Mouse (Mus musculus) lung, embryonic 15.5 days (tissue): ENCODE data around the gene Gm13889. TPM values are rescaled to one million over a fixed set of nuclear protein-coding genes. Genes with fewer than 3 reads are reported as not detected.

Source experiments
- ATAC-seq: fragments of 200-750 bp; cut with Nextera tagmentation; 2 replicates; pipeline ENCODE4 v1.8.0; 2017; ENCODE audit warnings: moderate number of reproducible peaks, borderline replicate concordance; ENCODE audit not compliant: low FRiP score, low TSS enrichment; ENCODE audit errors: extremely low read depth
- H3K27ac ChIP-seq: fragments of 300-500 bp; sonication (generic); 2 replicates; pipeline ENCODE4 v1.5.1; 2015; ENCODE audit warnings: moderate library complexity, mild to moderate bottlenecking, inconsistent platforms
- H3K27me3 ChIP-seq: fragments of 300-500 bp; sonication (generic); 2 replicates; pipeline ENCODE4 v1.6.1; 2015; ENCODE audit warnings: inconsistent platforms
- H3K36me3 ChIP-seq: fragments of 300-500 bp; sonication (generic); 2 replicates; pipeline ENCODE4 v1.6.1; 2015; ENCODE audit warnings: inconsistent platforms
- H3K4me1 ChIP-seq: fragments of 300-500 bp; sonication (generic); 2 replicates; pipeline ENCODE4 v1.6.1; 2015; ENCODE audit warnings: inconsistent platforms
- H3K4me2 ChIP-seq: fragments of 300-500 bp; sonication (generic); 2 replicates; pipeline ENCODE4 v1.6.1; 2015; ENCODE audit warnings: inconsistent platforms, mild to moderate bottlenecking, moderate library complexity
- H3K4me3 ChIP-seq: fragments of 300-500 bp; sonication (generic); 2 replicates; pipeline ENCODE4 v1.5.1; 2015; ENCODE audit warnings: mild to moderate bottlenecking, inconsistent platforms
- H3K9ac ChIP-seq: fragments of 300-500 bp; sonication (generic); 2 replicates; pipeline ENCODE4 v1.6.1; 2015; ENCODE audit warnings: inconsistent platforms
- H3K9me3 ChIP-seq: fragments of 300-500 bp; sonication (generic); 2 replicates; pipeline ENCODE4 v1.6.1; 2016; ENCODE audit warnings: inconsistent platforms
- WGBS: fragments of 180-500 bp; shearing (Covaris S2); methylation state at CpG from one replicate; pipeline ENCODE4 v1.1.7; 2015; 5-methylcytosine and 5-hydroxymethylcytosine counted together
- polyA plus RNA-seq: library from polyadenylated mRNA; unstranded; fragments of >200 nt; fragmentation: Nextera tagmentation; extraction: Ambion mirVana; gene quantifications from 2 replicates; pipeline ENCODE4 v1.2.1, GENCODE M21; 2015

Gm13889 gene
- polyA plus RNA-seq, 1 experiment from 2014 or later = 32.4 TPM

- Histone ChIP-seq H3K9ac (no peak overlapping the region), H3K36me3 (no peaks in the 10 kb centered on the region), H3K4me1 (no peaks in the 10 kb centered on the region), H3K4me3 (no peak overlapping the region), H3K27ac (no peak overlapping the region), H3K4me2 (no peak overlapping the region), H3K9me3 (no peaks in the 10 kb centered on the region), H3K27me3 (no peaks in the 10 kb centered on the region)
- WGBS = 94% methylated on average over 2 of the region's 2 CpGs
- ATAC-seq = no peak
Measured at GRCm38 (mm10) chr2:93913552-93913951, 43.4 kb downstream of the Gm13889 start.

- Histone ChIP-seq H3K4me3 (no peak overlapping the region), H3K27me3 (no peaks in the 10 kb centered on the region), H3K4me1 (no peaks in the 10 kb centered on the region), H3K9me3 (no peaks in the 10 kb centered on the region), H3K4me2 (no peak overlapping the region), H3K9ac (no peak overlapping the region), H3K36me3 (no peaks in the 10 kb centered on the region), H3K27ac (no peak overlapping the region)
- no peak; the same call in 1 of the 2 replicates for ATAC-seq
- WGBS = 77% methylated on average over 10 of the region's 10 CpGs
Measured at GRCm38 (mm10) chr2:93911942-93912341, 45.1 kb downstream of the Gm13889 start.

GRCm38 (mm10) chr2:93909716-93910115, 47.3 kb downstream of the Gm13889 start:
- Histone ChIP-seq H3K4me2 (no peak overlapping the region), H3K4me3 (no peak overlapping the region), H3K36me3 (no peaks in the 10 kb centered on the region), H3K27ac (no peak overlapping the region), H3K9me3 (no peaks in the 10 kb centered on the region), H3K4me1 (no peaks in the 10 kb centered on the region), H3K9ac (no peak overlapping the region), H3K27me3 (no peaks in the 10 kb centered on the region)
- WGBS = 59% methylated on average over 5 of the region's 5 CpGs
- no peak for ATAC-seq

GRCm38 (mm10) chr2:93907519-93908294, 49.3 kb downstream of the Gm13889 start:
- Histone ChIP-seq H3K4me3 (no peak overlapping the region), H3K27ac (no peak overlapping the region), H3K9me3 (no peaks in the 10 kb centered on the region), H3K9ac (no peak overlapping the region), H3K4me1 (no peaks in the 10 kb centered on the region), H3K36me3 (no peaks in the 10 kb centered on the region), H3K4me2 (no peak overlapping the region), H3K27me3 (no peaks in the 10 kb centered on the region)
- ATAC-seq = no peak
- 47% methylated on average over 9 of the region's 9 CpGs for WGBS

DNA sequence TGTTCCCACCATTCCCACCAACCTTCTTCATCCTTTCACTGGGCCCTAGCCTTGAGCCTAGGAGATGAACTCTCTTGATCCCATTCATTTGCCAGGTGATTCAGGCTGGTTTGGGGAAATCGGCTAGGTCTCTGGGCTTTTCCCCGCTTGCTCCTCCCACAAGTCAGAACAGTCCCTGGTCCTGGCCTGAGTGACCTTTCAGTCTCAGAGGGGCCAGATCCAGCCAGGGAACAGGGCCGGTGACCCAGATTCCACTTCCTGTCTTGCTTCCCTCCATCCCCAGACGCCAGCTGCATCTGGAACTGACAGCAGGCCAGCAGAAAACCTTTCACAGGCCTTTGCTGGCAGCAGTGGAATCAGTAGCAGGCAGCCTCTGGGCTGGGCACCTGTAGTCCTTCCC, 50.7 kb downstream of the Gm13889 start:
- no peaks in the 10 kb centered on the region for H3K9me3 ChIP-seq
- ATAC-seq = no peak
- H3K4me3 ChIP-seq = no peak overlapping the region
- H3K27me3 ChIP-seq = no peaks in the 10 kb centered on the region
- no peak overlapping the region for H3K4me2 ChIP-seq
- no peak overlapping the region for H3K27ac ChIP-seq
- no peaks in the 10 kb centered on the region for H3K36me3 ChIP-seq
- no peak overlapping the region for H3K9ac ChIP-seq
- H3K4me1 ChIP-seq = no peaks in the 10 kb centered on the region
- WGBS = 37% methylated on average over 4 of the region's 4 CpGs

Other genes starting within 250 kb of the Gm13889 start
- 125 and 134 TPM in 2 replicates for gene Ext2, start 134.6 kb downstream of the Gm13889 start, polyA plus RNA-seq
- gene Accs, start 107.3 kb downstream of the Gm13889 start, polyA plus RNA-seq = 7.4 and 9.2 TPM in 2 replicates
- 0.47 TPM in 1 of 2 replicates, not detected in the other for gene Accsl, start 88.0 kb downstream of the Gm13889 start, polyA plus RNA-seq
- not detected in 2 replicates for gene Gm27027, start 39.2 kb upstream of the Gm13889 start, polyA plus RNA-seq
- gene Alkbh3, start 53.6 kb upstream of the Gm13889 start, polyA plus RNA-seq = 68.4 and 73.0 TPM in 2 replicates
- gene Hsd17b12, start 200.8 kb upstream of the Gm13889 start, polyA plus RNA-seq = 126 and 129 TPM in 2 replicates